Mouse (Mus musculus): Measurements from ENCODE around the gene Tex45. TPM values are rescaled to one million over a fixed set of nuclear protein-coding genes. Genes with fewer than 3 reads are reported as not detected.

Gene Tex45
- total and polyA plus RNA-seq, 2 experiments: 0.28 TPM; not detected in 1

DNA sequence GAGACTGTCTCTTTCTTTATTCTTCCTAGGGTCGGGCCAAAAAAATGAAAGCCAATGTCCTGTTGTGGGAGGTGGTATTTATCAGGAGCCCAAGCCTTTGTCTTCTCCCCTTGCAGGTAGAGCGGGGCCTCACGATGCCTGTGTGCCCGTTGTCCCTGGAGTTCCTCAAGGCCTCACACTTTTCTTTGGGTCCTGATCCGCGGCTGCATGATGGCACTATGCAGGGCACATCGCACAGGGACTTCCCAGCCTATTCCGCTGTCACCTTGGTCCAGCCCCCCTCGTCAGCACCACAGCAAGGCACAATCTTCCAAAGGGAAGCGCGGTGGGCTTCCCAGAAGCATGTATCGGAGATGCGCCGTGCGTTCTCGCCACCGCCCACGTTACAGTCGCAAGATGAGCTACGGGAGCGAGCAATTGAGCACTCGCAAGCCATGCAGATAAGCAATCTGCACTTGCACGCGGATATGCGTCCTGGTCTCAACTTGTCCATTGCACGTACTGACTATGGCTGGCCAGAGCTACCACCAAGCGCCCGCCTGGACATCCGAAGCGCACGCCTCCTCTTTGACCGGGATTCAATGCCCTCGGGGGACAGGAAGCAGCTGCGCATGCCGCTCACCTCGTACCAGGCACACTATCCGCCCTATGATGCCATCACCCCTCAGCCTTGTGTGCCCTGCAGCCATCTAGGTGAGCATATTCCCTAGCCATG is 5.2 kb downstream of the Tex45 start:
- Histone ChIP-seq H3K4me1 (ENCODE audit: control insufficient read depth, insufficient read depth, low read length) (peaks cover 4% of the 10 kb centered on the region; the same call in 1 of the 2 replicates), H3K79me2 (ENCODE audit: control insufficient read depth, insufficient read depth, low read length) (no peaks in the 10 kb centered on the region), H3K4me3 (ENCODE audit: insufficient read depth, low read depth, low read length) (no peak overlapping the region), H3K27me3 (ENCODE audit: control insufficient read depth, insufficient read depth, low read length) (no peaks in the 10 kb centered on the region), H3K27ac (replicated peaks; ENCODE audit: insufficient read depth, low read depth, low read length) (no peak overlapping the region), H3K36me3 (ENCODE audit: control insufficient read depth, insufficient read depth, low read length) (no peaks in the 10 kb centered on the region), H3K9ac (ENCODE audit: low read depth, low read length) (no peak overlapping the region)
- no peak for TF ChIP-seq POLR2A (IDR thresholded peaks at IDR 0.05; ENCODE audit: extremely low read depth, insufficient read depth, low read length)
- TF ChIP-seq CTCF (IDR thresholded peaks at IDR 0.05; ENCODE audit: low read depth, low read length): no peak
- no peak for DNase-seq (ENCODE audit: extremely low read depth, low read depth, low spot score)
- WGBS: 49% methylated on average over 37 of the region's 37 CpGs

- Histone ChIP-seq H3K79me2 (ENCODE audit: control insufficient read depth, insufficient read depth, low read length) (no peaks in the 10 kb centered on the region), H3K9ac (ENCODE audit: low read depth, low read length) (no peak overlapping the region), H3K27ac (replicated peaks; ENCODE audit: insufficient read depth, low read depth, low read length) (no peak overlapping the region), H3K4me1 (ENCODE audit: control insufficient read depth, insufficient read depth, low read length) (no peaks in the 10 kb centered on the region; the same call in 1 of the 2 replicates), H3K36me3 (ENCODE audit: control insufficient read depth, insufficient read depth, low read length) (no peaks in the 10 kb centered on the region), H3K4me3 (ENCODE audit: insufficient read depth, low read depth, low read length) (no peak overlapping the region), H3K27me3 (ENCODE audit: control insufficient read depth, insufficient read depth, low read length) (no peaks in the 10 kb centered on the region)
- WGBS: 72% methylated on average over 4 of the region's 4 CpGs
- TF ChIP-seq CTCF (IDR thresholded peaks at IDR 0.05; ENCODE audit: low read depth, low read length): no peak
- DNase-seq (ENCODE audit: extremely low read depth, low read depth, low spot score): no peak
Measured at GRCm38 (mm10) chr8:3480221-3480785, 9.6 kb downstream of the Tex45 start.

- no peaks in the 10 kb centered on the region for H3K36me3 ChIP-seq (ENCODE audit: control insufficient read depth, insufficient read depth, low read length)
- H3K27me3 ChIP-seq (ENCODE audit: control insufficient read depth, insufficient read depth, low read length): no peaks in the 10 kb centered on the region
- H3K79me2 ChIP-seq (ENCODE audit: control insufficient read depth, insufficient read depth, low read length): no peaks in the 10 kb centered on the region
- H3K27ac ChIP-seq (replicated peaks; ENCODE audit: insufficient read depth, low read depth, low read length): no peak overlapping the region
- H3K4me3 ChIP-seq (ENCODE audit: insufficient read depth, low read depth, low read length): no peak overlapping the region
- no peaks in the 10 kb centered on the region; the same call in 1 of the 2 replicates for H3K4me1 ChIP-seq (ENCODE audit: control insufficient read depth, insufficient read depth, low read length)
- no peak for TF ChIP-seq POLR2A (IDR thresholded peaks at IDR 0.05; ENCODE audit: extremely low read depth, insufficient read depth, low read length)
- no peak for TF ChIP-seq CTCF (IDR thresholded peaks at IDR 0.05; ENCODE audit: low read depth, low read length)
- DNase-seq (ENCODE audit: extremely low read depth, low read depth, low spot score): no peak
- WGBS: 65% methylated on average over 5 of the region's 5 CpGs
- H3K9ac ChIP-seq (ENCODE audit: low read depth, low read length): no peak overlapping the region
Measured at GRCm38 (mm10) chr8:3481605-3482004, 10.9 kb downstream of the Tex45 start.

- Histone ChIP-seq H3K79me2 (ENCODE audit: control insufficient read depth, insufficient read depth, low read length) (no peaks in the 10 kb centered on the region), H3K27me3 (ENCODE audit: control insufficient read depth, insufficient read depth, low read length) (no peaks in the 10 kb centered on the region), H3K4me1 (ENCODE audit: control insufficient read depth, insufficient read depth, low read length) (no peaks in the 10 kb centered on the region; the same call in 1 of the 2 replicates), H3K27ac (replicated peaks; ENCODE audit: insufficient read depth, low read depth, low read length) (no peak overlapping the region), H3K4me3 (ENCODE audit: insufficient read depth, low read depth, low read length) (no peak overlapping the region), H3K36me3 (ENCODE audit: control insufficient read depth, insufficient read depth, low read length) (no peaks in the 10 kb centered on the region), H3K9ac (ENCODE audit: low read depth, low read length) (no peak overlapping the region)
- WGBS: 87% methylated on average over 22 of the region's 22 CpGs
- DNase-seq (ENCODE audit: extremely low read depth, low read depth, low spot score): no peak
- no peak for TF ChIP-seq CTCF (IDR thresholded peaks at IDR 0.05; ENCODE audit: low read depth, low read length)
Measured at GRCm38 (mm10) chr8:3482240-3482740, 11.6 kb downstream of the Tex45 start.

DNA sequence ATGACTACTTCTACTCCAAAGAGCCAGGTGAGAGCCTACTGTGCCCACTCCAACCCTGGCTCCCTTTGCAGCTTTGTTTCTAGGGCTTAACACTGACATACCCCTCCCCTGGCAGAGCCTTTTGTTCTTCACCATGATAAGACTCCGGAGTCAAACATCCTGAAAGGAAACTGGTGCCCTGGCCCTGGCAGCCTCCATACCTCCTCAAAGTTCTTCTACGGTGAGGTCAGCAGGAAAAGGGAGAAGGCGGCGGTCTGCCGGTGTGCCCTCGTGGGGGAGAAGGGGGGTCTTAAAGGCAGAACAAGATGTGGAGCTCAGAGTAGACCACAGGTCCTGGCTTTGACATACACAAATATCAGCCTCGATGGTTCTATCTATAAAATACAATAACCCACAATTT is 12.9 kb downstream of the Tex45 start:
- H3K4me1 ChIP-seq (ENCODE audit: control insufficient read depth, insufficient read depth, low read length): no peaks in the 10 kb centered on the region; the same call in 1 of the 2 replicates
- TF ChIP-seq CTCF (IDR thresholded peaks at IDR 0.05; ENCODE audit: low read depth, low read length) (no peak), POLR2A (IDR thresholded peaks at IDR 0.05; ENCODE audit: extremely low read depth, insufficient read depth, low read length) (no peak)
- H3K27ac ChIP-seq (replicated peaks; ENCODE audit: insufficient read depth, low read depth, low read length): no peak overlapping the region
- H3K27me3 ChIP-seq (ENCODE audit: control insufficient read depth, insufficient read depth, low read length): no peaks in the 10 kb centered on the region
- H3K79me2 ChIP-seq (ENCODE audit: control insufficient read depth, insufficient read depth, low read length): no peaks in the 10 kb centered on the region
- H3K4me3 ChIP-seq (ENCODE audit: insufficient read depth, low read depth, low read length): no peak overlapping the region
- no peak overlapping the region for H3K9ac ChIP-seq (ENCODE audit: low read depth, low read length)
- no peak for DNase-seq (ENCODE audit: extremely low read depth, low read depth, low spot score)
- 68% methylated on average over 7 of the region's 7 CpGs for WGBS
- no peaks in the 10 kb centered on the region for H3K36me3 ChIP-seq (ENCODE audit: control insufficient read depth, insufficient read depth, low read length)

GRCm38 (mm10) chr8:3485192-3485591 is 14.5 kb downstream of the Tex45 start:
- no peak overlapping the region for H3K27ac ChIP-seq (replicated peaks; ENCODE audit: insufficient read depth, low read depth, low read length)
- H3K36me3 ChIP-seq (ENCODE audit: control insufficient read depth, insufficient read depth, low read length): no peaks in the 10 kb centered on the region
- H3K4me1 ChIP-seq (ENCODE audit: control insufficient read depth, insufficient read depth, low read length): no peaks in the 10 kb centered on the region; the same call in 1 of the 2 replicates
- DNase-seq (ENCODE audit: extremely low read depth, low read depth, low spot score): no peak
- no peaks in the 10 kb centered on the region for H3K79me2 ChIP-seq (ENCODE audit: control insufficient read depth, insufficient read depth, low read length)
- H3K4me3 ChIP-seq (ENCODE audit: insufficient read depth, low read depth, low read length): no peak overlapping the region
- WGBS: 53% methylated on average over 5 of the region's 5 CpGs
- H3K27me3 ChIP-seq (ENCODE audit: control insufficient read depth, insufficient read depth, low read length): no peaks in the 10 kb centered on the region
- no peak overlapping the region for H3K9ac ChIP-seq (ENCODE audit: low read depth, low read length)
- TF ChIP-seq POLR2A (IDR thresholded peaks at IDR 0.05; ENCODE audit: extremely low read depth, insufficient read depth, low read length) (no peak), CTCF (IDR thresholded peaks at IDR 0.05; ENCODE audit: low read depth, low read length) (no peak)
